Mouse (Mus musculus): ENCODE data around the gene Tax1bp3.

The Tax1bp3 gene

GRCm38 (mm10) chr11:73175612-73176011 lies 1.3 kb upstream of the Tax1bp3 start:
- WGBS = 39% methylated on average over 8 of the region's 8 CpGs

GRCm38 (mm10) chr11:73176186-73176585 lies 697 bp upstream of the Tax1bp3 start:
- under 1% methylated on average over 15 of the region's 15 CpGs for WGBS

GRCm38 (mm10) chr11:73177509-73177875 lies 609 bp downstream of the Tax1bp3 start:
- WGBS = under 1% methylated on average over 28 of the region's 28 CpGs

- 12% methylated on average over 2 of the region's 2 CpGs for WGBS
Observed at GRCm38 (mm10) chr11:73177895-73178294, 1.0 kb downstream of the Tax1bp3 start.

GRCm38 (mm10) chr11:73185872-73186615 lies 9.2 kb downstream of the Tax1bp3 start:
- 89% methylated on average over 10 of the region's 10 CpGs for WGBS

GRCm38 (mm10) chr11:73187231-73187630 lies 10.3 kb downstream of the Tax1bp3 start:
- WGBS = 87% methylated on average over 6 of the region's 6 CpGs

GRCm38 (mm10) chr11:73193047-73193446 lies 16.2 kb downstream of the Tax1bp3 start:
- 39% methylated on average over 6 of the region's 6 CpGs for WGBS

GRCm38 (mm10) chr11:73194444-73194843 lies 17.6 kb downstream of the Tax1bp3 start:
- whole genome bisulfite sequencing = 44% methylated on average over 2 of the region's 2 CpGs

- 0% methylated on average over 1 of the region's 1 CpGs for WGBS
Observed at GRCm38 (mm10) chr11:73198190-73198589, 21.3 kb downstream of the Tax1bp3 start.

- WGBS = under 1% methylated on average over 22 of the region's 22 CpGs
Observed at GRCm38 (mm10) chr11:73198603-73199229, 21.8 kb downstream of the Tax1bp3 start, which contains the start of gene Ctns. TSS of gene Ctns (minus strand) at chr11:73199042.

GRCm38 (mm10) chr11:73199230-73199712 lies 22.4 kb downstream of the Tax1bp3 start, which contains the start of gene Shpk:
TSS of gene Shpk (plus strand) at chr11:73199460.
- WGBS = 0% methylated on average over 32 of the region's 32 CpGs

GRCm38 (mm10) chr11:73199879-73200278 lies 23.0 kb downstream of the Tax1bp3 start:
- 2% methylated on average over 12 of the region's 12 CpGs for WGBS

- 61% methylated on average over 2 of the region's 2 CpGs for WGBS
Observed at GRCm38 (mm10) chr11:73201021-73201420, 24.1 kb downstream of the Tax1bp3 start.

GRCm38 (mm10) chr11:73201597-73201996 lies 24.7 kb downstream of the Tax1bp3 start:
- WGBS = 39% methylated on average over 4 of the region's 4 CpGs

- 90% methylated on average over 8 of the region's 8 CpGs for whole genome bisulfite sequencing
Observed at GRCm38 (mm10) chr11:73203895-73204294, 27.0 kb downstream of the Tax1bp3 start.

GRCm38 (mm10) chr11:73205194-73205593 lies 28.3 kb downstream of the Tax1bp3 start:
- 84% methylated on average over 7 of the region's 7 CpGs for WGBS

- 86% methylated on average over 2 of the region's 2 CpGs for WGBS
Observed at GRCm38 (mm10) chr11:73207621-73208020, 30.7 kb downstream of the Tax1bp3 start.

- 50% methylated on average over 3 of the region's 3 CpGs for WGBS
Observed at GRCm38 (mm10) chr11:73213956-73214355, 37.1 kb downstream of the Tax1bp3 start.

GRCm38 (mm10) chr11:73219671-73220070 lies 42.8 kb downstream of the Tax1bp3 start:
- WGBS = 76% methylated on average over 2 of the region's 2 CpGs

- 70% methylated on average over 1 of the region's 1 CpGs for WGBS
Observed at GRCm38 (mm10) chr11:73220651-73221050, 43.8 kb downstream of the Tax1bp3 start.

- 57% methylated on average over 5 of the region's 5 CpGs for WGBS
Observed at GRCm38 (mm10) chr11:73222846-73223245, 46.0 kb downstream of the Tax1bp3 start.

GRCm38 (mm10) chr11:73223966-73224365 lies 47.1 kb downstream of the Tax1bp3 start:
- 69% methylated on average over 2 of the region's 2 CpGs for WGBS

- WGBS = 91% methylated on average over 6 of the region's 6 CpGs
Observed at GRCm38 (mm10) chr11:73225856-73226255, 49.0 kb downstream of the Tax1bp3 start.

All from cerebral cortex, adult 2 months (tissue).